Mouse (Mus musculus) c-Kit-positive CD71-negative TER-119-negative erythroid progenitor cells, embryonic 14.5 days (primary cell): ENCODE measurements around the gene Def6.
"Not testable (repeated sequence)": the region's sequence is repeated elsewhere in the genome, so short reads cannot be mapped to it uniquely, and the experiment has no call there.

Source experiments
- DNase-seq: peaks from one replicate; pipeline ENCODE4 v3.0.0-alpha.2; 2013; ENCODE audit warnings: low read depth

Gene Def6

DNA sequence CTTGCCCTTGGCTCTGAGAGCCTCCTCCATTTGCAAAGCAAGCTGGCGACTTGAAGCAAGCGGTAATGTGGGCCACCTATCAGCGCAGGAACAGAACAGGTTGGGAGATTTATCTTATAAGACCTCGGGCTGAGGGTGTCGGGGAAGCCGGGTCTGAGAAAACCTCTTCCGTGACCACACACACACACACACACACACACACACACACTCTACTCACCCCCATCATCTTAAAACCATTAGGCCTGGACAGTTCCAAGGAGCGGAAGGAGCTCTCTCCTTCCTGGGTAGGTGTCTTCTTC lies 685 bp downstream of the Def6 start:
- DNase-seq, result no peak

DNA sequence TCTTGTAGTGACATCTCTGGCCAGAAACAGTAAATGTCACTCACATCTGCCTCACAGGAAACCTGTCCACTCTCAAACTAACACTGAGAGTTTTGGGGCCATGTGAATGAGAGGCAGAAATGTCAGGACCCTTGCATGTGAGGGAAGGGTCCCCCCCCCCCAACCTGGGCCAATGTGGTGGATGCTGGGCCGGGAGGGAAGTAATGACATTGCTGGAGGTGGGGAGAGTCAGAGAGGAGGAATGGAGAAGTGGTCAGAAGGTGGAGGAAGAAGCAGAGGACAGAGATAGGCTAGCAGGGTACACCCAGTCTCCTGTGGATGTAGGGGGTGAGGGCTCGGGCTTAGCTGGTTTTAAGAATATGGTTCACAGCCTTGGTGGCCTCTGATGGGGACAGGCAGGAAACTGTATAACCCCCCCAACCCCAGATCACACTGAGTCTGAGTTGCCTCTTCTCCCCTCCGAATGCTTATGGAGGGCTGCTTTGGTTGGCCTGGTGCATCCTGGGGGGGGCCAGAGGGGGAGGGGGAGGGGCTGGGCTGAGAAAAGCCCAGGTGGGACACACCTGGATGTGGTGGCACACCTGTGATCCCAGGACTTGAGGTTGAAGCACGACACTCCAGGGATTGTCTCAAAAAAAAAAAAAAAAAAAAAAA lies 2.0 kb downstream of the Def6 start:
- peak; percentile 26 for DNase-seq

DNA sequence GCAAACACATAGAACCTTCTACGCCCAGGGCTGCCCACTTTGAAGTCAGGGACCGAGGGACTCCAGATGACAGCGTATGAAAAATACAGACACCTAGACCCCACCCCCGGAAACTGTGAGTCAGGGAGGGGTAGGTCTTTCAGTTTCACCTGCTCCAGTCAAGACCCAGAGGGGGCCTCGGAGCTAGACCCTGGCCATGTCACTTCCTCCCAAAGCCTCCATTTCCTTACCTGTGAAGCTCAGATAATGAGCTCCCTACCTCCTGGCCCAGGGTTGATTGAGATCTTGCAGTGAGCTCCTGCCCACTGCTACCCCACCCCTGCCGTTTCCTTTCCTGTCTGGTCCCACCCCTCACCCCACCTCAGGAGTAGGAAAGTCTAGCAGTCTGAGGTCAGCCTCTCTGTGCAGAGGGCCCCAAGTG lies 4.4 kb downstream of the Def6 start:
- peak; percentile 62 for DNase-seq

DNA sequence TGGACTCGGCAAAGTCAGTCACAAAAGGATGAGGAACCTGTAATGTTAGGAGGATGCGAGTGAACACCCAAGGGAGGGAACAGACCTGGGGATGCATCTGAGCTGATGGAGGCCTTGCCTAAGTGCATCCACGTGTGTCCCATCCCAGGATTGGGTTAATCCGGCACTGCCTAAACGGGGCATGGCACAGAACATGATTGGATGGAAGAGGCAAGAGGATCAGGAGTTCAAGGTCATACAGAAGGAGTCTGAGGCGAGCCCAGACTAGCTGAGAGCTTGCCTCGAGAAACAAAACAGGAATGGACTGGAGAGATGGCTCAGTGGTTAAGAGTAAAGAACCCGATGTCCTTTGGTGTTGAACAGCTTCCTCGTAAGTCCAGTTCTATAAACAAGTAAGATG lies 4.8 kb downstream of the Def6 start:
- DNase-seq, result no peak

DNA sequence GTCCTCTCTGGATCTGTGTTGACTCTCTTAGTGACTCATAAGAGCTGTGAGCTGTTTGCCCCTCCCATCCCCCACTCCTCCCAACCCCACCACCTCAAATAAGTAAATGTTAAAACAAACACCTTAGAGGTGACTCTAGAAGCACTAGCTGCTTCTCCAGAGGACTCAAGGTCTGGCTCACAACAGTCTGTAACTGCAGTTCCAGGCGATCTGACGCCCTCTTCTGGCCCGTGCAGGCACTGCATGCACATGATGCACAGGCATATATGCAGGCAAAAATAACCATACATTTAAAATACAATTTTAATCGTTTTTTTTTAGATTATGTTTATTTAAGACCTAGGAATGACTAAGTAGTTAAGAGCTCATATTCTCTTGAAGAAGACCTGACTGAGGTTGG lies 5.7 kb downstream of the Def6 start:
- DNase-seq, result peak; percentile 58

DNA sequence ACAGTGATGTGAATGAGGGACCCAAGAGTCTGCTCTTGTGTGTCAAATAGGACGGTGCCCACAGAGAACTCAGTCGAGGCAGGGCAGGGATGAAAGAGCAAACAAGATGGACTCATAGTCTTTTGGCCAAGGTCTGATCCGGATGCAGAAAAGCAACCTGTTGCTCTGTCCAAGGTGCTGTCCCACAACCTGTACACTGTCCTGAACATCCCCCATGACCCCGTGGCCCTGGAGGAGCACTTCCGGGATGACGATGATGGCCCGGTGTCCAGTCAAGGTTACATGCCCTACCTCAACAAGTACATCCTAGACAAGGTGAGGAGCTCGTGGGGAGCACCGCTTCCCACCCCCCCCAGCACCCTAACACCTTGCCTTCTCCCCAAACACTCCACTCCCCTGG lies 9.2 kb downstream of the Def6 start:
- DNase-seq, result no peak

DNA sequence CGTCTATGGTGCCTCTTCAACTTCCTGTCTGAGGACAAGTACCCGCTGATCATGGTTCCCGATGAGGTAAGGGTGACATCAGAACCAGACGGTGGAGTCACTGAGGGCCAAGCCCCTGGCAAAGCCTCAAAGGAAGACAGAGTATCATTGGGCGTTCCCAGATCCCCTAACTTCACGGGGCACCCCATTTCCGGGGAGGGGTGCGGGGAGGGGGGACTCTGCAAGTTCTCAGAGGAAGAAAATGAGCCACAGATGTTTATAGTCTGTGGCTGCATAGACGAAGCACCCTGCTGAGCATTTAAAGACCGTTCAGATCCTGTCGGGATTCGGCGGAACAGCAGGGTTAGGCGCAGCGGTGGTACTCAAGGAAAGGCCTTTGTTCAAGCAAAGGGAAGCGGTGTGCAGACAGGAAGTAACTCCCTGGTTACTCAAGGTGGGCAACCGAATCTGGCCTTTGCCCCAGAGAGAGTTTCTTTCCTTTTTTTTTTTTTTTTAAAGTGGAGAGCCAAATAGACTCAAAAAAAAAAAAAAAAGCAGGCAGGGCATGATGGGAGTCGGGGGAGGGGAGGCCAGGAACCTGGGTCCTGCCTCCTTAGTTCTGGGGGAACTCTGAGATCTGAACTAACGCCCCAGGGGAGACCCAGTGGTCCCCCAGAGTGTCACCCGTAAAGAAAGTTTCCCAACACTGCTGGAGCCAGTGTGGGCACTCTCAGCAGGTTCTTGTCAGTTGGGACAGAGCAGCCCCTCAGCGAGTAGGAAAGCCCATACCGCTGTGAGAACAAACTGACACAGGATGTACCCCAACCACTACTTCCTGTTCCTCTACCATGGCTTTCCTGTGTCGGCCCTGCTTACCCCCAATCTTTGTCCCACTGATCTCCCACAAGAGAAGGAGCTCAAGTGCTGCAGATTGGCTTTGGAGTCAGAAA lies 10.4 kb downstream of the Def6 start:
- peak; percentile 76 for DNase-seq

DNA sequence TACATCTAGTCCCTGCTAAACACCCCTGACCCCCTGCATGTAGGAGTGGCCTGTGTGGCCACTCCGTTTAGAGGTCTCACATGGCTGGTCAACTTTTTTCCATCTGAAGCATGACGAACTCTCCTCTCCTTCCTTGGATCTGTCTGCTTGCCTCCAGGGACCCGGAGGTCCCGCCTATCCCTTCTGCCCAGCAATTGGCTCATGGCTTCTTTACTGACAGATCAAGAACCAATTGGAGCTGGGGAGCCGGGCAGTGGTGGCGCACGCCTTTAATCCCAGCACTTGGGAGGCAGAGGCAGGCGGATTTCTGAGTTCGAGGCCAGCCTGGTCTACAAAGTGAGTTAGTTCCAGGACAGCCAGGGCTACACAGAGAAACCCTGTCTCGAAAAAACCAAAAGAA lies 14.9 kb downstream of the Def6 start:
- DNase-seq, result not testable (repeated sequence)

DNA sequence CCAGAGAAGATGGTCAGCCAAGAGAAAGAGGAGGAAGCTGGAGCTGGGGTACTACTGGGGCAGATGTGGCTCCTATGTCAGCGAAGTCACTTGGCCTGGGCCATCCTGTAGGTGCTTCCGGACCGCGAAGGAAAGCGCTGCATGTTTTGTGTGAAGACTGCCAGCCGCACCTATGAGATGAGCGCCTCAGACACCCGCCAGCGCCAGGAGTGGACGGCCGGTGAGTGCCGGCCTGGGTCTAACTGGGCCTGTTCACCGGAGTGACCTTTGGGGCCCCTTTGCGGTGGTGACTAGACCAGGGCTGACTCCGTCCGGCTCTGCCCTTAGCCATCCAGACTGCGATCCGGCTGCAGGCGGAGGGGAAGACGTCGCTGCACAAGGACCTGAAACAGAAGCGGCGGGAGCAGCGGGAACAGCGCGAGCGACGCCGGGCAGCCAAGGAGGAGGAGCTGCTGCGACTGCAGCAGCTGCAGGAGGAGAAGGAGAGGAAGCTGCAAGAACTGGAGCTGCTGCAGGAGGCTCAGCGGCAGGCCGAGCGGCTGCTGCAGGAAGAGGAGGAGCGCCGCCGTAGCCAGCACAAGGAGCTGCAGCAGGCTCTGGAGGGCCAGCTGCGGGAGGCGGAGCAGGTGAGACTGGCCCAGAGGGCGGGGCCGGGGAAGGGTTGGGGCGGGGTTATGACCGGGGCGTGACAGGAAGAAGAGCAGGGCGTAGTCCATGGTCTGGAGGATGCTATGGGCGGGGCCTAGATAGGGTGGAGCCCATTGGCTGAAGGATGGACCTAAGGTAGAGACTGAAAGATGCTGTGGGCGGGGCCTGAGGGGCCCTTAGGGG lies 16.2 kb downstream of the Def6 start:
- peak; percentile 89 for DNase-seq

DNA sequence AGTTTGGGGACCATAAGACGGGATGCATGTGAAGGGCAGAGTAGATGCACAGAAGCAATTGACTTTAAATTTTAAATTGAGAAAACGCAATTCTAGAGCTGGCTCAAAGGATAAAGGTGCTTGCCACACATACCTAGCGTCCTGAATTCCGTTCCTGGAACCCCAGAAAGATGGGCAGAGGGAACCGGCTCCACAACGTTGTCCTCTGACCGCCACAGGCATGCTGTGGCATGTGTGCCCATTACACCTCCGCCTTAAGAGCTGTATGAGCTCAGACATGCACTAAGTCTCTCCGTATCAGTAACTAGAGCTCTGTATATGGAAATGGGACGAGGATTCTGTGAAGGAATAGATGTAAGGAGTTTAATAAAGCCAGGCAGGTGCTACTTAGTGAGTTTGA lies 17.0 kb downstream of the Def6 start:
- DNase-seq, result no peak

DNA sequence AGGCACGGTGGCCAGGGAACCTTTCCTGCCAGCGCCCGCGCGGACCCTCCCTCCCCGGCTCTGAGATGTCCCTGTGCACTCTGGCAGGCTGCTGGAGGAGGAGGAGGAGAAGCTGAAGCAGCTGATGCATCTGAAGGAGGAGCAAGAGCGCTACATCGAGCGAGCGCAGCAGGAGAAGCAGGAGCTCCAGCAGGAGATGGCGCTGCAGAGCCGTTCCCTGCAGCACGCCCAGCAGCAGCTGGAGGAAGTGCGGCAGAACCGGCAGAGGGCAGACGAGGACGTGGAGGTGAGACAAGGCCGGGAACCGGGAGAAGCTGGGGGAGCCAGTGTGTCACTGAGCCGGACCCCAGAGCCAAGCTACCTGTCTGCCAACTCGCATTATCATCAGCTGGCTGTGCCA lies 18.4 kb downstream of the Def6 start:
- DNase-seq, result peak; percentile 63

DNA sequence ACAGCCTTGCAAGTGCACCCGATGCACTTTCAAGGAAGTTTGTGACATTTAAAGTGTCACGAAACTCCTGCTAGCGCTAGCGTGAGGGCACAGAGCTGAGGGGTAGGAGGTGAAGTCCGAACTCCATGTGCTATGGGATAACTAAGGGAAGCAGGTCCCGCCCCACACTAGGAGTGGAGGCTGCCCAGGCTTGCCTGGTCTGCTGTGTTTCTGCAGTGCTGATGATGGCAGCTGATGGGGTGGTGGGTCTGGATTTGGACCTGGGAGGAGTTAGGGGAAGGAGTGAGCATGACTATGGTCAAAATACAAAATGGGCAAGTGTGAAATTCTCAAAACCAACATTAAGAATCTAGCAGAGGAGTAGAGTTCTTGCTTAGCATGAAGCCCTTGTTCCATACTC lies 22.9 kb downstream of the Def6 start:
- DNase-seq, result no peak

DNA sequence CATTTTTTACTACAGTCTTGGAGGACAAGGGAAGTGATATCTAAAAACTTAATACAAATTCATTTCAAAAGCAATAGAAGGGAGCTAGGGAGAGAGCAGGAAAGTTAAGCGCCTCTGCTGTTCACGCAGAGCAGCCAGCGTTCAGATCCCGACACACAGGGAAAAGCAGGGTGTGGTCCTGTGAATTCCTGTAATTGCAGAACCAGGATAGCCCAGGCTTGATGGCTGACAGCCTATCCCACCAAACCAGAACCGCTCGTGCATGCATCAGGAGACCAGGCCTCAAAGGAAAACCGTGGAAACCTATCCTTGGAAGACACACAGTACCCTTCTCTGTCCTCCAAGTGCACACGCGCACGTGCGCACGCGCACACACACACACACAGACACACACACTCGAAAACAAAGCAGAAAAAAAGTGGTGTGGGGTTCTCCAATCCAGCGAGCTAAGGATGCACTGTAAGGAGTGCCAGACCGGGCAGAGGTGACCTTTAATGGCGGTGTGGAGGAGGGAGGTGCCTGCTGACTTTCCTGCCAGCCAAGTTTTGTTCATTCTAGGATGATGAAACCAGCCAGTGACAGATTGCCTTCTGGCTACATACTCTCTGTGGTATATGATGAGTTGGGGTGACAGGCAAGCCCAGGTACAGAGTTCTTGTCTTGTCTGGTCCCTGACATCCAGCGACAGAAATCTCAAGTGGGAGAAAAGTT lies 23.6 kb downstream of the Def6 start:
- no peak for DNase-seq

DNA sequence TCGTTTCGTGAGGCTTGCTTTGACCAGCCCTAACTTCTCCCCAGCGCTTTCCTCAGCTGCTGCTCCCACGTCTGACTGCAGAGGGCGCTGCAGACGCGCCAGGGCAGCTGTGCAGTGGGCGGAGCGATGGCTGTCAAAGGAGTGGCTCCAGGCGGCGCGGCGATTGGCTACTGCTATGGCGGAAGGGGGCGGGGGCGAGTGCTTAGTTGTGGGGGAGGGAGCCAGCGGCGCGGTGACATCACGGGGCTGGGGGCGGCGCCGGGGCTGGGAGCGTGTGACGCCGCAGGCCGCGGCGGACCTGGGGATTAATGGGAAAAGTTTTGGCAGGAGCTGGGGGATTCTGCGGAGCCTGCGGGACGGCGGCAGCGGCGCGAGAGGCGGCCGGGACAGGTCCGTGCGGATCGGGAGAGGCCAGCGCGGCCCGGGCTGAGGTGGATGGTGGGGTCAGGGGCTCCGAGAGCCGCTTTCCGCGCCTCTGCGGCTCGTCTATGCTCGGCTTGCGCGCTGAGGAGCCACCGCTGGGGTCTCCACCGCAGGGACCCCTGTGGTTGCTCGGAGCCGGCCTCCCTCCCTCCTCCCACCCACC lies 25.0 kb downstream of the Def6 start, which contains the start of gene Ppard:
TSS of gene Ppard (plus strand) at position 226 of the 586 bp plus-strand sequence.
- DNase-seq, result peak; percentile 95

DNA sequence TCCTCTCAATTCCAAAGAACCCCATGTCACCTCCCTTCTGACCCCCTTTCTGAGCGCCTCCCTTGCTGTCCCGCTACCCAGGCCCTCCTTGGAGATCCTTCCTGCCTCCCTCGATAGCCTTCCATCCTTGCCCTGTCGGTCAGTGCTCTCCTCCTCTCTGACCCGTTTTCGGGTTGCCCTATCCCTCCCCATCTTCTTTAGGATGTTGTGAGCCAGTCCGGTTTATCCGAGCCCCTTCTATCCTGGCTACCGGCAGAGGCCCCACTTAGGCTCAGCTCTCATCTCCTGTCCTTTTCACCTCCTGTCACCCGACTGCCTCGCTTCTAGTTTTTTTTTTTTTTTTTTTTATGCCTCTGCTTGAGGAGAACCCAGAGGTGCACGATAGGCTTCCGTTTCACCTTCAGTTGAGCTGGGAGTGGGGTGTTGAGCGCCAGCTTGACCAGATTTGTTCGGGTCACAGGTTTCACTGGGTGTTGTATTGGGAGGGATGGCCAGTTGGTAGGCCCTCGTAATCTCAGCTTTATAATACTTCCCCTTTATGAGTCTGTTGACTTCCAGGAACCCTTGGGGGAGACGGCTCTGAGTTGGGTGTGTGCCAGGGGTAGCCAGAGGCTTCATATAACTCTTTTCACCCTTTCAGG lies 25.6 kb downstream of the Def6 start:
- peak; percentile 41 for DNase-seq

DNA sequence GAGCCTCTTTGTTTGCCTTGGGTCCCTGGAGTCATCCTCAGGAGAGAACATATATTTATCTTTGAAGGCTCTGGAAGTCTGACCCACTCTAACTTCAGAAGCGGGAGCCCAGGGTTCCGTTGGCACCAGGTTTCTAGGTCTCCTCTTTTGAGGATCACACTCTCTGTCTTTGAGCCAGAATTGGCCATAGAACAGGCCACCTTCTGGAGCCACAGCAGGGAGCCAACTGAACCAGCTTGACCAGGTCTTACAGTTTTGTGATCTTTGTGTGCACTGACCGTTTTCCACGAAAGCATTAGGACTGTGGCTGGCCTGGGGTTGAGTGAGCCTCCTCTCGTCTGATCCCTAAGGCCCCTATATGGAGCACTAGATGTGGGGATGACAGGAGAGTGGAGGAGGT lies 27.1 kb downstream of the Def6 start:
- no peak for DNase-seq

DNA sequence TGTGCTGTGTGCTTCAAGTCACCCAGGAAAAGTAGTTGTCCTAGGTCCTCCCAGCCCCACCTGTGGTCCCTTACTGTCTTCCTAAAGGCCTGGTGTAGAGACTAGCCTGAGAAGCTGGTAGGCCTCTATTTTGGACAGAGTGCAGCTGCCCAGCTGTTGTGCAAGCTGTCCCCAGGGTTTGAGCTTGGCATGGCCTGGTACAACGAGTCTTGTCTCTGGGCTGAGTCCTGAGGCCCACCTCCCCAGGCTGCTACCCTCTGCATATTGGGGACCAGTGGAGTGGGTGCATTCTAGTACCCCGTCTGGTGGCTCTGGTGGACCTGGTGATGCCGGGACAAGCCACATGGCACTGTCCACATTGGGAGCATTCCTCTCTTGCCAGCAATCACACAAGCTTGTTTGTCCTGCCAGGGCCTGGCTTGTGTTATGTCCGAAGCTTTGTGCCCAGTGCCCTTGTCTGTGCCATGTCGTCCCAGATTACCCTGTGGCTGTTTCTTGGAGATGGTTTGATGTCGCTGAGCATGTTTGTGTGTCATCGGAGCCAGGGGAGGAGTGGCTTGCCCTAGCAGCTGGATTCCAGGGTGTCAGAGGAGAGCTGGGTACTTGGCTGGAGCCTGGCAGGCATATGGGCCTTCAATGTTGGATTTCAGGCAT lies 28.5 kb downstream of the Def6 start:
- no peak for DNase-seq

DNA sequence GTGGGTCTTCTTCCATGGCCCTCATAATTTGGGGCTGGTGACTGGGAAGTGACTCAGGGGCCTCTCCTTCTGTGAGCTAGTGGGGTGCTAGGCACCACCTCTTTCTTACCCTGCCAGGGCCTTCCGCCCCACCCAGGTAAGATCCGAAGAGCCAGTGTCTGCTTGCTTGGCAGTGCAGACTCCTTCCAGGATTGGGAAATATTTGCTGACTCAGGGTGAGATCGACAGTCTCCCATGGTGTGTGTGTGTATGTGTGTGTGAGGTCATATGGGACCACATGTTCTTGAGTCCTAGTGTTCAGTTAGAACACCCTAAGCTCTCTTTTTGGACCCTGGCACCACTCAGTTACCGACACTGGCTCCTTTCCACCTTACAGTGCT lies 29.0 kb downstream of the Def6 start:
- no peak for DNase-seq

DNA sequence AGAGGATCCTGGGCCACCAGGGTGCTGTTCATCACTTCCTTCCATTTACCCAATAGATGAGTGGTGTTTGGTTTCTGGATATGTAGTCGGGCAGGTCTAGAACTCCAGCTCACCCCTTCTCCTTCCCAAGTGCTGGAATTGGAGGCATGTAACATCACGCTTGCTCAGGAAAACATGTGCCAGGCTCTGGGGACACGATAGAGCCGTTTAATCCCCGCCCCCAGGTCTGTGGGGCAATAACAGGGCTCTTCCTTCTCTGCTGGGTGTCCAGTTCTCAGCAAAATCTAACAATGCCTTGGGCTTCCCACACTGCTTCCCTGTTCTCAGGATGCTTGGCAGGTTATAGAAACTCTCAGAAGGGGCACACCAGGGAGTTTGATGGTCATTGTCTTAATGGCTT lies 29.8 kb downstream of the Def6 start:
- no peak for DNase-seq

DNA sequence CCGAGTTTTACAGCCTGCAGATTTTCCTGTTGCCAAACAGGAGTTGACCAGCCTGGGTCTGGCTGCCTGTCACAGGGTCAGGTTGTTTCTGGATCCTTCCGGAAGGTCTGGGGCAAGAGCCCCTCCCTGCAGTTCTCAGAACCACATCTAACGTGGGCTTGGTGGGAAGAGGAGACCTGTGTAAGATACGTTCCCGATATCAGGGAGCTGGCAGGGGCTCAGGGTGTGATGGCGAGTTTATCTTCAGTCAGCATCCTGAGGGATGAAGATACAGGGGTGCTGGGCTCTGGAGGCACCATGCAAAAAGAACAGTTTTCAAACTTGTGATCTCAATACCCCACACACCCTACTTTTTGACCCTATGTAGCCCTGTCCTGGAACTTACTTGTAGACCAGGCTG lies 30.3 kb downstream of the Def6 start:
- no peak for DNase-seq

DNA sequence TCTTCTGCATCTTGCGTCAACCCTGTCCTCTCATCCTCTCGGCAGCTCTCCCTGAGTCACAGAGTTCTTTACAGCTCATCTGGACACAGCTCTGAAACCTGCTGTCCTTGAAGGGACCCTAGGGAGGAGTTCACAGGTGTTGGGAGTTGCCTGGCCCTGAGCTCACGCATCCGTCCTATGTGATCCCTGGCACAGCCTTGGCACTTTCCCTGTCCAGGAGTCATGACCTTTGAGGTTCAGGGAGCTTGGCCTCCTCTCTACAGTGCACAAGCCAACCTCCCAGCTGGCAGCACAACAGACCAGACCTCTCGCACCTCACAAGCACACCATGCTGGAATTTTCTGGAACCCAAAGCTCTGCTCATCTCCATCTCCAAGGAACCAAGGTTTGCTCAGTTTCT lies 33.3 kb downstream of the Def6 start:
- DNase-seq, result no peak
